Mouse (Mus musculus) cerebellum, postnatal 25 days (tissue): ENCODE measurements around the gene Tbl3.
"Not testable (repeated sequence)": the region's sequence is repeated elsewhere in the genome, so short reads cannot be mapped to it uniquely, and the experiment has no call there.

Experiments used
- DNase-seq, 2 experiments: peaks; one replicate each; pipeline ENCODE4 v3.0.0; 2021; ENCODE audit warnings: mixed read lengths in 2 of 2

The Tbl3 gene

DNA sequence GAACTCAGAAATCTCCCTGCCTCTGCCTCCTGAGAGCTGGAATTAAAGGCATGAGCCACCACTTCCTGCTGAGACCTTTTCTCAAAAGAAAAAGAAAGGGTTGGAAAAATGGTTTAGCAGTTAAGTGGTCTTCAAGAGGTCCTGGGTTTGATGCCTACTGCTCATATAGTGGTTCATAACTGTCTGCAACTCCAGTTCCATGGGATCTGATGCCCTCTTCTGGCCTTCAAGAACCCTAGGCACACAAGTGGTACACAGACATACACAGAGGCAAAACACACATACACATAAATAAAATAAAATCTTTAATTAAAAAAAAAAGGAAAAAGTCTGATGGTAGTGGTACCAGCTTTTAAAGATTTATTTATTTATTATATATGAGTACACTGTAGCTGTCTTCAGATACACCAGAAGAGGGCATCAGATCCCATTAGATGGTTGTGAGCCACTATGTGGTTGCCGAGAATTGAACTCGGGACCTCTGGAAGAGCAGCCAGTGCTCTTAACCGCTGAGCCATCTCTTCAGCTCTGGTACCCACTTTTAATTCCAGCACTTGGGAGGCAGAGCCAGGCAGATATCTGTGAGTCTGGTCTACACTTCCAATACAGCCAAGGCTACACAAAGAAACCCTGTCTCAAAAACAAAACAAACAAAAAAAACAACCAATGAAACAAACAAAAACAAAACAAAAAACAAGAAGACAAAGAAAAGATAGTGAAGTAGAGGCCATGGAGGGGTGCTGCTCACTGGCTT, 18.4 kb upstream of the Tbl3 start:
- no peak for DNase-seq

DNA sequence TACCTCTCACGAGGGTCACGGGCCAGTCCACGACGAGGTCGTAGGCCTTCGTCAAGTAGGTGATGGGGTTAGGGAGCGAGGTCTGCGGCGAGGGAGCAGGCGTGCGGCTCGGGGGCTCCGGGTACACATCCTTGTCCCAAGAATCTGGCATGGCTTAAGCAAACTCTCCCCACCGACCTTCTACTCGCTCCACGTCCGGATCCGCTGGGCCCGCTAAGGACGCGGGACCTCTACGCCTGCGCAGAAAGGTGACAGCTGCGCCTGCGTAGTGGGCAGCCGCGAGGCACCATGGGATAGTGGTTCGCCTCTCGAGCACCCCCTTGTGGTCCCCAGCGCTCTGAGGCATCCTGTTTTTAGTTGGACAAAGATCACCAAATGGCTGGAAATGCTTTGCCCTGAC, 16.7 kb upstream of the Tbl3 start, which contains the start of gene Ndufb10:
Ndufb10 (minus strand) TSS at position 295 of the 400 bp plus-strand sequence.
- DNase-seq: peak; percentile 99

DNA sequence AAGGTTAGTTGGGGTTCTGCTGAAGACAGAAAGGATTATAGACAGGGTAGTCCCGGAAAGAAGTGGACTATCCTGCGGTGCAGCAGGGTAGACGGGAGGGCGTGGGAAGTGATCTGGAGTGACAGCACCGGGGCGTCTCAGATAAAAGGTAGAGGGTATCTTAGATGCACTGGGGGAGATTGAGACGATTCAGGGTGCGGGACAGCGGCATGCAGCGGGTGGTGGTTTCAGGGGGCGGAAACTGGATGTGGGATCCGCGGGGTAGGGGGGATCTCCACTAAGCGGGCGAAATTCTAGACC, 16.4 kb upstream of the Tbl3 start:
- no peak for DNase-seq

DNA sequence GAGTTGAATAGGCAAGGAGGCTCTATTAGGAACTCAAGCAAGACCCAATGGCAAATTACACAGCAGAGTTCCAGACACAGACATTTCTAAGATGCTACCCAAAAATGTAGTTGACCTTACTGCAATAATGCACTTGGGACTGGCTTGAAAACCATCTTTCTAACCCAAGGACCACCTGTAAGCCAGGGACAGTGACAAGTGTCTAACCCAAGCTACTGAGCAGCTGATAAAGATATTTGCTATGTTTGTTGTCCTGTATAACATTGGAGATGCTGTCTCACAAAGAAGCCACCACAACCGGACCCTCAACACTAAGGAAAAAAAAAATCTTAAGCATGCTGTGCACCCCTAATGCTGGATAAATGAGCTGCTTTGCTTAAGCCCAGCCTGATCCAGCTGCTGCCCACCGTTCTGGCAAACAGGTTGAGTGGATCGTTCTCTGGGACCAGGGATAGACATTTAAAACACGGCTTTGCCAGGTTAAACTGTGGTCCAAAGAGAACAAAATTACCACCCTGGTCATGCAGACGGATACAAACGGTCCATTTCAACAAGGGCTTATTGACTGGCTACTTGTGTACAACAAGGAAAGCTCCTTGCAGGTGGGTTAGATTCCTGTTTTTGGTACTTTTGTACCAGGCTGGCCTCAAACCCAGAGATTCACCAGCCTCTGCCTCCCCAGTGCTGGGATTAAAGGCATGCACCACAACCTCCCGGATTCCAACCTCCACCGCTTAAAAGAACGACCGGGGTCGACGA, 15.8 kb upstream of the Tbl3 start:
- DNase-seq: no peak

DNA sequence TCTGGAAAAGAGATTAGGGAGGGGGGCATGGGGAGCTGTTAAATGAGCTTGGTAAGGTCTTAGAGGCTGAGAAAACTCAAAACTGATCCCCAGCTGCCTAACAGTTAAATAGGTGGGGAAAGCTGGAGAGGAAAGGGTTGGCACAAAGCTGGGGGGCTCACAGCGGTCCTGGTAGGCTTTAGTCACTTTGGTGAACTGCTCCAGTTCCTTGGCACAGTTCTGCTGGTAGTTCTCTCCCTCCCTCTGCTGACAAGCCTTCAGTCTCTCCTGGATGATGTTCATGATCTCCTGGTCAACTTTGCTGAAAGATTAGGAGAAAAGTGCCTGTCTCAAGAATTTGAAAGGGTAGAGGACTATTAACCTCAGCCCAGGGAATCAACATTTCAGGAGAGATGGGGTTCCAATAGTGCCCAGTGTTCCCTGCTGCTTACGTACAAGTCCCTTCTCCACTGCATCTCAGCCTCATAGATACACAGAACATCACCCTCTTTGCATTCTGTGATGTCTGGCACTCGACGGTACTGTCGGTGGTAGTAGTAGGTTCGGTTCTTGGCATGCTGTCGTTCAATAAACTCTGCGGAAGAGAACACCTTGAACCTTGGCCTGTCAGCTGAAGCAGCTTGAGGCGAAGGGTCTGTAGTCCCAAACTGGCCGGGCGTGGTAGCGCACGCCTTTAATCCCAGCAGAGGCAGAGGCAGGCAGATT, 14.9 kb upstream of the Tbl3 start:
- DNase-seq: no peak

DNA sequence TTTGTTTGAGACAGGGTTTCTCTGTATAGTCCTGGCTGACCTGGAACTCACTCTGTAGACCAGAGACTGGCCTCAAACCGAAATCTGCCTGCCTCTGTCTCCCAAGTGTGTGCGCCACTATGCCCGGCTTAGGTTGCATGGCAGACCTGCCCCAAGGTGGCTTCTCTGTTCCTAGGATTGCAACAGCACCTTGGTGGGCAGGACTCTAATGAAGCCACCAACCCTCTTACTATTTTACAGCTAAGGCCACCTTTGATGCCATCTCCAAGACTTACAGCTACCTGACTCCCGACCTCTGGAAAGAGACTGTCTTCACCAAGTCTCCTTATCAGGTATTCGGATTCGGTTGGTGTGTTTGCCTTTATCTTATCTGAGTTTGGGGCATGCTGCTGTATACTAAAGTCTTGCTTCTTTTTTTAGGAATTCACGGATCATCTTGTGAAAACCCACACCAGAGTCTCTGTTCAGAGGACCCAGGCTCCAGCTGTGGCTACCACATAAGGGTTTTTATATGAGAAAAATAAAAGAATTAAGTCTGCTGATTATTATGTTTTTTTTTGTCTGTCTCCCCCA, 14.0 kb upstream of the Tbl3 start:
- DNase-seq: not testable (repeated sequence)

DNA sequence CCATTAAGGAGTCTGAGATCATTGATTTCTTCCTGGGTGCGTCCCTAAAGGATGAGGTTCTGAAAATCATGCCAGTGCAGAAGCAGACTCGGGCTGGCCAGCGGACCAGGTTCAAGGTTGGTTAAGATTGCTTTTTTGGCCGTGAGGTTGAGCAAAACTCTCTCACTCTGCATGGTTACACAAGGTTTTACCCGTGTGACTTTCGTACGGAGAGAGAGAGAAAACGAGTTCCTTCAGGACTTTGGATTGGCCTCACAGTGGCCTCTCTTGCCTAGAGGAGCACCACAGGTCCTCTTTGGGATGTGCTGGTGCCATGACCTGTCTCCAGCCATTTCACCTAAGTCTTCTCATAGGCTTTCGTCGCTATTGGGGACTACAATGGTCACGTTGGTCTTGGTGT, 13.2 kb upstream of the Tbl3 start:
- DNase-seq: not testable (repeated sequence)

DNA sequence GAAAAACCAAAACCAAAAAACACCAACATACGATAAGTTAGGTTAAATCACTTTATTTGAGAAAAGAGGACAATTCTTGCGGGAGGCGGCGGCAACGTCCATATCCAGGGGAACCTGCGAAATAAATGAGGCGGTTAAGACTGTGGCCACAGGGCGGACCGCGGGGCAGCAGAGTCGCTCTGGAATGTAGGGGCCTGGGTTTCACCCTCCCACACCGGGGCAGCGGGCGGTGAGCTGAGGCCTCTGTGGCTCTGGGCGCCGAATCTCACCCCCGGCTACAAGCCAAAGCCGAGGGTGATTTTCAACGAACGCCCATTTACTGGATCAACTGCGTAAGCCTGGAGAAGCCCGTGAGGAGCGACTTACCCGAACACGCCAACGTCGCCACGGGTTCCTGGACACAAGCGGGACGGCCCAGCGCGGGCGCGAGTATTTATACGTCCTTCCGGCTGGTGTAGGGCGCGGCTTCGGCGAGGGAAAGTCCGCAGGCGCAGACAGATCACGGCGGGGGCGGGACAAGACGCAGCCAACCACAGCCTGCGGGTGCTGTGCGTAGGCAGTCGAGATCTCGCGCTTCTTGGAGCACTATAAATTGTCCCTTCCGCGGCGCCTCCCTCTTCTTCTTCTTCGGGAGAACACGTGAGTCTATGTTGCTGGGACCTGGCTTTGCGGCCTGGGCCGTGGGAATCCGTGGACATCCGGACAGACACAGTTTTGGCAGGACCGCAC, 12.2 kb upstream of the Tbl3 start:
- peak; percentile 97 to 99 for DNase-seq

DNA sequence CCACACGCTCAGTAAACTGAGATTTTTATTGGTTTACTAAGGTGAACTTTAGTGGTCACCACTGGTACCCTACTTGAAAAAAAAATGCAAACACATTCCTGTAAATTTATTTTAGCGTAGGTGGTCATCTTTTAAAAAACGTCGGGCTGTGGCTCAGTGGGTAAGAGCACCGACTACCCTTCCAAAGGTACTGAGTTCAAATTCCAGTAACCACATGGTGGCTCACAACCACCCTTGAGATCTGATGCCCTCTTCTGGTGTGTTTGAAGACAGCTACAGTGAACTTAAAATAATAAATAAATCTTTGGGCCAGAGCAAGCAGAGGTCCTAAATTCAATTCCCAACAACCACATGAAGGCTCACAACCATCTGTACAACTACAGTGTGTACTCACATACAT, 11.5 kb upstream of the Tbl3 start:
- not testable (repeated sequence) for DNase-seq

DNA sequence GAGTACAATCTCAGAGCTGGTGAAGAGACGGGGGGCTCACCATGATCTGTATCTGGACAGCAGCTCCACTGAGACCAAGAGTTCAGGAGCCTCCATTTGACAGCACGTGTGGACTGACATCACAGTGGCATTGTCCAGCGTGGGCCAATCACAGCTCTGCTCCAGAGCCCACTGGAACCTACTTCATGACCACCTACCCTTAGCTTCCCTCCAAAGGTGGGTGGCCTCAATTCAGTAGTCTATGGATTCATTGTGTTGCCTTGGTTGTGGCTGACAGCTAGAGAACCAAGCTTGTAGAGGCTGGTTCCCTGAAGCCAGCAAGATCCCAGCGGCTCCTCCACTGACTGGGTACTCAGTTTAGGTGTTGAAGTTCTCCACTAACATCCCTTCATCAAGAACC, 10.5 kb upstream of the Tbl3 start, which contains the start of the genes Rnf151 and Rps2:
Rnf151 (minus strand) TSS at position 121 of the 400 bp plus-strand sequence.
Rps2 (plus strand) TSS at position 174 of the 400 bp plus-strand sequence.
- DNase-seq: no peak

DNA sequence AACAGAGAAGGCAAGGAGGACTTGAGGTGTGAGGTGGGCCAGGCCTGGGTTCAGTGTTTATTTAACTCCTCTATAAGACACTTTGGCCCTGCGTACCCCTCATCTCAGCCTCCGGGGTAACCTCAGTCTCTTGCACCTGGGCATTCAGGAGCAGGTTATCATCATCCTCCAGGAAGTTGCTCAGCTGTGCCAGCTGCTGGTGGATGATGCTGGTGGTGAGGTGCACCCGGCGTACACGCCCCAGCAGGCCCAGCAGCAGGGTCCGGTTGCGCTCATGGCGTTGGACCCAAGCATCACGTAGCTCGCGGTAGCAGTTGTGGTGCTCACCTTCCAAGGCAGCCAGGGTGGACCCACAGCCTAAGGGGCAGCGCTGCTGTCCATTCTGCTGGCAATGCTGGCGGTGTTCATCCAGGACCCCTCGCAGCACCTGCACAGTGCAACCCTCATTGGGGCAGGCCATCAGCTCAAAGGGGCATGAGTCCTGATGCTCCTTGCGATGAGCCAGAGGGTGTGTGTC, 8.8 kb upstream of the Tbl3 start:
- DNase-seq: no peak

DNA sequence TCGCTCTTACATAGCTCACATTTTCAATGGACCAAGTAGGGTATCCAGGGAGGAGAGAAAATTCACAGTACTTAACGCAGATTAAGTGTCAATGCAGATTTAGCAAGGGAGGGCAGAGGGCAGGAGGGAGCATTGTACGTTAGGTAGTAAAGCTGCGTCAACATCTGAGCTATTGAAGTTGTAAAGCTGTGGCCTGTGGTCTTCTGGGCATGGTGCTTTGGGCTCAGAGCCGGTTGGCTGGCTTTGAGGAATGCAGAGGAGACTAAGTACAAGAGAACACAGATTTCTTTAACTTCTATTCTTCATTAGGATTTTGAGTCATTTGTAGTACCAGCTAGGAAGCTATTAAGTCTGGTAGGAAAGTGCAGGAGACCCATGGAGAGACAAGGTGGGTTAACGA, 8.1 kb upstream of the Tbl3 start:
- no peak for DNase-seq

DNA sequence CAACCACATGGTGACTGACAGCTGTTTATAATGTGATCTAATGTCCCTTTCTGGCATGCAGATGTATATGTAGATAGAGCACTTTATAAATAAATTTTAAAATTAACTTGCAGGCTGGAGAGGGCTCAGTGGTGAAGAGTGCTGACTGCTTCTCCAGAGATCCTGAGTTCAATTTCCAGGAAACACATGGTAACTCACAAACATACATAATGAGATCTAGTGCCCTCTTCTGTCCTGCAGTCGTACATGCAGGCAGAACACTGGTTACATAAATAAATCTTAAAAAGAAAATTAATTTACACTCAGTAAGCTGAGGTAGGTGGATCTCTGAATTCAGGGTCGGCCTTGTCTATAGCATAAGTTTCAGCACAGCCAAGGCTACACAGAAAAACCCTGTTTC, 1.2 kb upstream of the Tbl3 start:
- no peak for DNase-seq

DNA sequence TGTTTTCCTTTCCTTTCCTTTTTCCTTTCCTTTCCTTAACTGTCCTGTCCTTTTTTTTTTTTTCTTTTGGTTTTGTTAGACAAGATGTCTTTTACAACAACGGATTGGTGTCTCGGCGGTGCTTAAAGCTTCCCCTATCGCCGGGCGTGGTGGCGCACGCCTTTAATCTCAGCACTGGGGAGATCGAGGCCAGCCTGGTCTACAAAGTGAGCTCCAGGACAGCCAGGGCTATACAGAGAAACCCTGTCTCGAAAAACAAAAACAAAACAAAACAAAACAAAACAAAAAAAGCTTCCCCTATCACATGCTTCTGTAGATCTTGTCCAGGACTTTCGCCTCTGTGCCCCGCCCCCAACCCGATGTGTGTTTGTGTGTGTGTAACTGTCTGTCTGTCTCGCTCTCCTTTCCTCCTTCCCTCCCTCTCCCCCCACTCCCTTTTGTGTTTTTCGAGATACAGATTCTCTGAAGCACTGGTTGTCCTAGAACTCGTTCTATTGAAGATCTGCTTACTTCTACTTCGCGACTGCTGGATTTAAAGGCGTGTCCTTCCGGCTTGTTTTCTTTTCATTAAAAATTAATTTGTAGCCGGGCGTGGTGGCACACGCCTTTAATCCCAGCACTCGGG, 453 bp upstream of the Tbl3 start:
- DNase-seq: no peak

DNA sequence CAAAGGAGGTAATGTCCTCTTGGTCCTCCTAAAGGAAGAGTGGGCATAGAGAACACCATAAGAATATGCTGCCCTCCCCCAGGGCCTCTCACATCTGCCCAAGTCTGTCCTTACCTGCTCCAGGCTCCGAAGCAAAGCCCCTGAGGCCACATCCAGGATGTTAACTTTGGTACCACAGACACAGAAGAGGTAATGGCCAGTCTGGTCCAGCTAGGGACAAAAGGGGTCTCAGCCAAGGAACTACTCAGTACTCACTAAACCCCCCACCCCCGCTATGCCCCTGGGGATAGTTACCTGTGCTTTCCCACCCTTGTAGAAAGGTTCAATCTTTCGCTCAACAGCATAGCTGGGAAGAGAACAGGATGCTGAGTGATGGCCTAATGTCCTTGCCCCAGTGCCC, 1.6 kb downstream of the Tbl3 start:
- DNase-seq: no peak

DNA sequence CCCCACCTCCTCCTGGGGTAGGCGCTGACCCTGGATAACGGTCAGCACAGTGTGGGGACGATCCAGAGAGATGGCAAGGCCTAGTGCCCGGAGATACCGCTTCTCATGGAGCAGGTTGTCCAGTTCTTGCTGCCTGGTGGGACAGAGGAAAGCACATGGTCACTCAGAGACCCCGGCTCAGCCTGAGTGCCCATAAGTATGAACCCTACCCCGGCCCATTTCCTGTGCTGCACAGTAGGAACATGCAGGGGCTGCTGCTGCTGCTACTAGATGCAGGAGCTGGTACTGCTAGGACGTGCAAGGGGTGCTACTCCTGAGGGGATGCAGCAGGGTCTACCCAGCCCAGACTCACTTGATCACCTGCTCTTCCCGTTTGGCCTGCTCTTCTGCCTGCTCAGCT, 6.2 kb downstream of the Tbl3 start:
- DNase-seq: no peak

DNA sequence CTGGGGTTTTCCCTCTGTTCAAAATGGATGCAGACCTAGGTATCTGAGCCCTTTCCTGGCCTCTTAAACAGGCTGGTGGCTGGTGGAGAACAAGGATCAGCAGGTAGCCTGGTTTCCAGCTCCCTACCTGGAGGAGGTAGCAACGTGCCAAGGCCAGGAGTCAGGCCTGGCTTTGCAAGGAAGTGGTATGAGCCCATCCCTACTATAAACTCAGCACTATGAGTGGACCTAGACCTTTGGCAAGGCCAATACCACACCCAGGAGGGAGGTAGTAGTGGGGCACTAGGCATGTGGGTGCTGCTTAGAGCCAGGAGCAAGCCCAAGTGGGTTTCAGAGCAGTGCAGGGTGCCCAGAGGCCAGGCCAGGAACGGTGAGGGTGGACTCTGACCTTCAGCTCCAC, 8.0 kb downstream of the Tbl3 start:
- no peak for DNase-seq

DNA sequence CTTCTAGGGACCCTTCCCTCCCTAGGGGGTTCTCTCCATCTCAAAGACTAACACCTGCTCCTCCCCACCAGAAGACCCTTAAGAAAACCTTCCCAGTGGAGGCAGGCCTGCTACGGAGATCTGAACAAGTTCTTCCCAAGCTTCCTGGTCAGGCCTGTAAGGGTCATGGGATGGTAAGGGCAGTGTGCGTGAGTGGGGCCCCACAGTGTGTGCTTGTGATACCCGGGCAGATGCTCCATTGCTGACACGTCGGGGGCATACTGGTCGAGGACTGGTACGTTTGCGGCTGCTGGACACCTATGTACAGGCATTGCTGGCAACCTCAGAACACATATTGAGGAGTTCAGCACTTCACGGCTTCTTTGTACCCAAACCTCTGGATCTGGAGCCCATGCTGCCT, 8.7 kb downstream of the Tbl3 start:
- no peak for DNase-seq

DNA sequence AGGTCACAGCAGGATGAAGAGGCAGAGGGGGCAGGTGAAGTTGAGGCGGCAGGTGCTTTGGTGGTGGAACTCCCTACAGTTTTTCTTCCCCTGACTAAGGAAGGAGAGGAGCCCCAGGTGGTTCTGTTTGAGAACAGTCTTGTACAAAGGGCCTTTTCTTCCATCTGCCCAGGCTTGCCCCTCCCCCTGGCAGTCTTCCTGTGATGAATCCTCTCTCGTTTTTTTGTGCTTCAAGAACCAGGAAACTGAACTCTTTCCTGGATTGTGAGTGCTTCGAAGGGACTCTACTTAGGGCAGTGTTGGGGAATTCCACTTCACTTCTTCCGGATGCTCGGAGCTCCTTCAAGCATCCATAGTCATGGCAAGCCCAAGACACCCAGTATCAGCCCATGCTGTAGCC, 9.5 kb downstream of the Tbl3 start:
- DNase-seq: no peak

DNA sequence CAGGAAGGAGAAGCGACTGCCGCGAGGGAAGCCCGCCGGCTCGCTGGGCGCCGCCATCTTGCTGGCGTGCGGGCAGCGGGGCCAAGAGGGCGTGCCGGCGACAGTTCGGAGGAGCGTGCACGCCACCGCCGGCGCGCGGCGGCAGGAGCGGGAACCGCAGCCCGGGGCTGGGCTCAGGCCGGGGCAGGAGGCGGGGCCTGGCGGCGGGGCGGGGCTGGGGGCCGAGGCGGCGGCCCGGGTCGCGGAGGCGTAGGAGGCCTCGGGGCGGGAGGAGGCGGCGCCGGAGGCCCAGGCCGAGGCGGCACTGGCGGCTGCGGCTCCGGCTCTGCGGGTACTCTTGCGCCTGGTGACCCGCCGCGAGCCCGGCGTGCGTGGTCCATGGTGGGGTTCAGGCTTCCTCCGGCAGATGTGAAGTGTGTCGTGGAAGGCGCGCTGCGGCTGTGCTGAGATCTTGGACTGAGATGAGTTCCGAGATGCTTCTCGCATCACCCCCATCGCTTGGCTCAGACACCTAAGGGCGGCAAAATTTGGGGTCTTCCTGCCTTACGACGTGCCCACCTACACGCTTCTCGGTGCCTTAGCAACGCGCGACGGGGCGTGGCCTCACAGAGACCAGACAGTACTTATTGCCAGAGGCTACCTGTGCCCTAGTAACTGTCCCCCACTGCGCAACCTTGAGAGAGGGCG, 11.3 kb downstream of the Tbl3 start, which contains the start of the genes Gfer and Noxo1:
Gfer (minus strand) TSS at position 146 of the 687 bp plus-strand sequence.
Noxo1 (plus strand) TSS at position 224 of the 687 bp plus-strand sequence.
- DNase-seq: peak; percentile 90 to 96
